Mouse (Mus musculus): ENCODE measurements around the gene Mmp17. TPM values are rescaled to one million over a fixed set of nuclear protein-coding genes. Genes with fewer than 3 reads are reported as not detected.

Gene Mmp17
- 10 to 100 TPM; 91.1 to 94.9 TPM for total RNA-seq (2021)
- long read RNA-seq, experiment 1, full-length matches to known transcripts: 195 of 293 reads
- long read RNA-seq, experiment 1, partial matches to known transcripts: 51 of 293 reads
- long read RNA-seq, experiment 1, other reads (novel, unspliced or antisense): 47 of 293 reads
- long read RNA-seq, experiment 2, full-length matches to known transcripts: 166 of 249 reads
- long read RNA-seq, experiment 2, partial matches to known transcripts: 27 of 249 reads
- long read RNA-seq, experiment 2, other reads (novel, unspliced or antisense): 56 of 249 reads

DNA sequence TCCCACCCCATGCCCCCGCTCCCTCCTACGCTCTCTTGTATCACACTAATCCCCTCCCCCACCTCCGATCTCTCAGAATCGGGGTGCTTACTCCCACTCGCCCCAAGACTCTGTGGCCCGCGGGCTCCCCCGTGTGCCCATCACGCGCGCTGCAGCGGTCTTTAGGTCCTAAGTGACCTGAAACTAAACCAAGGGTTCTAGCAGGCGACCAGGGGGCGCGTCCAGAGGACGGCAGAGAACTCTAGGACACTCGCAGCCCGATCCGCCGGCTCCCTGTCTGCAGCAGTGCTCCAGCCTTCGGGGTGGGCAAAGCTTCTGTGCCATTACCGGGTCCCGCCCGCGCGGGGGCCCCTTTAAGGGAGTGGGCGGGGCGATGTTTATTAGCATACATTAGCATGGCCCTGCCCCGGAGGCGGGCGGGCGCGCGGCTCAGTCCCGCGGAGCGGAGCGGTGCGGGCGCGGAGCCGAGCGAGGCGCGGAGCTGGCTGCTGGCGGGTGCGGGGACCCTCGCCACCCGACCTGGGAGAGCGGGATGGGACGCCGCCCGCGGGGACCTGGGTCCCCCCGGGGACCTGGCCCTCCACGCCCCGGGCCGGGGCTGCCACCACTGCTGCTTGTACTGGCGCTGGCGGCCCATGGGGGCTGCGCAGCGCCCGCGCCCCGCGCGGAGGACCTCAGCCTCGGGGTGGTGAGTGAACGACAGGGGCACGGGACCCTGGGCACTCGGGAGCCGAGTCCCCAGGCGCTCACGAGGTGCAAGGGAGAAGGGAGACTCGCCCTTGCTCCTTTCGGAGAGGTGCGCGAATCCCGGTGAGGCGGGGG is at the start of gene Mmp17:
Gene Mmp17 (plus strand): TSS at position 409 of the 822 bp plus-strand sequence.
- DNase-seq (ENCODE audit: low spot score in 2 of 2): peak; percentile 90 to 93
- intact Hi-C loops (cut with DNase I): loop anchor here (2.0 to 5.0 kb wide), 3 partner anchors 82 to 521 kb away; partner anchors contain the start of gene Sfswap

DNA sequence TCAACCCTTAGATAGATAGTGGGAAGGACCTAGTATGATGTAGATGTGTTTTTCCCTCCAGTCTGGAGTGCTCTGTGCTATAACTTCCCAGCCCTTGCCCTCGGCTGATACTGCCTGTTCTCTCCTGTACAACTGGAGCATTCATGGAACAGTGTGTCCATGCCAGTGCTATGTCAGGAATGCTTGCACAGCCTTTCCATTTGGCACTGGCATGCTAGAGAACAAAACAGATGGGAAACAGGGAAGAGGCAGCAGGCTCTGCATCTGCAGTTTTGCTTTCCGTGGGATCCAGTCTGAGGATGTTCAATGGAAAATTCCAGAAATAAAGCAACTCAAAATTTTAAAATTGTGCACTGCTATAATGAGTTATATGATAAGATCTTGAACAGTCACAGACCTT is 49.5 kb upstream of the Mmp17 start:
- intact Hi-C loops (cut with DNase I): no loop called here
- DNase-seq (ENCODE audit: low spot score in 2 of 2): peak; percentile 71 to 86

DNA sequence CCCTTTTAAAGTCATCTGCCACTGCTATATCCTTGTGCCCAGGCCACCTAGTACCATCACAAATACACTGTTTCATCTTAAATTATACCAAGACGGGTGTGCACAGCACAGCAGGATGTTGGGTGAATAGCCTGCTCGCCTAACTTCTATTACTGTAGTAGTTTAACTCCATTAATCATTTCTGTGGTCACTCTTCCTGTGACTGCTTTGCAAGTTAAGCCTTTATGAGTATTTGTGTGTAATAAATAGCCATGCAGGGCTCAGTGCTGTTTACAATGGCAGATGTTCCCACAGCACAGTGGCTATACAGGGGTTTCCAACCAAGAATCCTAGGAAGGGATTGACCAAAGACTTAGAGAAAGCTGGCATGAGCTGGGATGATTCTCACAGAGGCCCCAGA is 48.9 kb upstream of the Mmp17 start:
- DNase-seq (ENCODE audit: low spot score in 2 of 2): no peak
- intact Hi-C loops (cut with DNase I): no loop called here

DNA sequence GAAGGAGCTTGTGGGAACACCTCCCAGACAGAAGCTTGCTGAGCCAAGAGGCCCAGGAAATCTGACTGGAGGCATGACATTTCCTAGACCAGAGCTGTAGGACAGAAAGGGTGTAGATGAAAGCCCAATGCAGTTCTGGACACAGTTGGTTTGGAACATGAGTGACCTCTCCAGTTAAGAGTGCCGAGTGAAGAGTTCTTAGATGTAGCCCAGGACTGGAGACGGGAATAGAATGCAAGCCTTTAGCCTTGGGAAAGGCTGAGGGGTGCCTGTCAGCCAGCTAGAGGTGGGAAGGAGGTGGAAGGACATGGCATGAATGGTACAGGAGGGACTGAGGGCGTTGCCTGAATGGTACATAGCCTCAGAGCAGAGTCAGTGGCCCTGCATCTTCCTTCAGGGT is 48.5 kb upstream of the Mmp17 start:
- no peak for DNase-seq (ENCODE audit: low spot score in 2 of 2)
- intact Hi-C loops (cut with DNase I): no loop called here

DNA sequence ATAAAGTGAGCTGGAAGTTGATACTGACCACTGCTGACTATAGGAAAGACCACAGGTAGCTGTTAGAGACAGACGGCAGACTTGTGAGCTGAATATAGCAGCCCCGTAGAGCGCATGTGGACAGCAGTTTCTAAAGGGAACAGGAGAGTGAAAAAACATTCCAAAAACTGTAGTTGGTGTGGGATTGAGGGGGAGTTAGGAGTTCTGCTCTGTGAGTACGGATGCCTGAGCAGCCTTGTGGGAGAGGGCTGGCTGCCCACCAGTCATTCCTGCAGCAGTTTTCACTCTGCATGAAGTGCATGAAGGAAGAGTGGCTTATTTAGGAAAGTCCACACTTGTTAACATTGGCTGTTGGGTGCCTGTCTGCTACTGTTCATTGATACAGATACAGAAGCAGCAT is 45.1 kb upstream of the Mmp17 start:
- intact Hi-C loops (cut with DNase I): no loop called here
- peak; percentile 34 to 38 for DNase-seq (ENCODE audit: low spot score in 2 of 2)

DNA sequence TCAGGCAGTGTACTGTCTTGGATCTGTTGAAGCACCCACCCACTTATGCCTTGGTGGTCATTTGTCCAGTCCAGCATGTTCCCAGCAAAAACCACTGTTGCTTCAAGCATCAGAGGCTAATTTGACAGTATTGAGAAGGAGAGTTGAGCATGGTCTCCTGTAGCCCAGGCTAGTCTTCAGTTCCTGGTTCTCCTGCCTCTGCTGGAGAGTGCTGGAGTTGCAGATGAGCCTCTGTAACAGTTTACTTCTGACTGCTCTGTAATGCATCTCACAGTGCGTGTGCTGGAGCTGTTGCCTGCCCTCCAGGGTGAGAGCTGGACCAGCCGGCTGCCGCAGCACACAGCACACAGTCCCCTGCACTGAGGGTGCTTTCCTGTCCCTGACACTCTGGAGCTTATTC is 41.7 kb upstream of the Mmp17 start:
- DNase-seq (ENCODE audit: low spot score in 2 of 2): no peak
- intact Hi-C loops (cut with DNase I): no loop called here

DNA sequence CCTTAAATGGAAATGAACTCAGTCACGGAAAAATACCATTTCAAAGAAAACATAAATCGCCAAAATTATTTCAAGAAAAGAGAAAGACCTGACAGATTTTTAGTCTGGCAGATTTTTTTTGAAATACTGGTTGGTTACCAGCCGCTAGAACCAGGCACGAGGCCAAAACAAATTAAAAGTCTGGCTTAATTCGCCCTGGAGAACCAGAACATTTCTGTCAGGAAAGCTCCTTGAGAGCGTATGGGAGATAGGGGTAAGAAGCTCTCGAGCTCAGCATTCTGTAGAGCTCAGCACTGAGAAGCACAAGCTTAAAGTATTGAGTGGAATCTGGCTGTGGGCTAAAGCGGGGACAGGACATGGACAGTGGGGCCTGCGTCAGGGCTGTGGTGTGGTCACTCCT is 38.2 kb upstream of the Mmp17 start:
- peak; percentile 58 to 60 for DNase-seq (ENCODE audit: low spot score in 2 of 2)

DNA sequence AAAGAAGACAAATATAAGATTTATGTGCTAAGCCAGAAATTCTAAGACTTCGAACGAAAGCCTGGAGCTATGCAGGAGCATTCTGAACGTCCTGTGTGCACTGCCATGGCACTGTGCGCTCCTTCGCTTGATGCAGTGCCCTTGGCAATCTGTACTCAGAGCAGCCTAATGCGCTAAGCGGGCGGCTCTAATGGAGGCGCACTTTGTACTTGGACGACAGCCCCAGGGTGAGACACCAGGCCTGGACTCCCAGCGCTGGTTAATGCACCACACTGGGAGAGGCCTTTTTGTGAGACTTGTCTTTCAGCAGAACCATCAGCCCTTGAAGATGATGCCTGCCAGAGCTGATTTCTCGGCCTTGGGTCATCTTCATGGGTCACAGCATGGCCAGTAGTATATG is 34.3 kb upstream of the Mmp17 start:
- intact Hi-C loops (cut with DNase I): no loop called here
- no peak for DNase-seq (ENCODE audit: low spot score in 2 of 2)

More for the DNA sequence above, 38.2 kb upstream of the Mmp17 start:
- intact Hi-C loops (cut with DNase I): no loop called here

DNA sequence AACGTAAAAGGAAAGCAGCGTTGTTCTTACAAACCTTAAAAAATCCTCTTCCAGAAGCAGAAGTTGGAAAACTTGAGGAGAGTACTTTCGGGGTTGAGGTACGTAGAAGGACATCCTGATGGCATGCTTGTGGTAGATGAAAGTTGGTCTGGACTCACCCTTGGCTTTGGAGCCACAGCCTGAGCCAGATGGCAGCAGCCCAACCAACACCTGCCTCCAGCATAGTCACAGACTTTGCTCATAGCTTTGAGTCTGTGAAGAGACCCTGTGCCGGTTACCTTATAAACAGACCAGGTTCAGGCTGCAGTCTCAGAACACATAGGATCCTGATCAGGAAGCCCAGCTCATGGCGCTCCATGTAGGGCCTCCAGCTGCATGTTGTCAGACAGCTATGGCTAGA is 33.2 kb upstream of the Mmp17 start:
- intact Hi-C loops (cut with DNase I): no loop called here
- DNase-seq (ENCODE audit: low spot score in 2 of 2): no peak

DNA sequence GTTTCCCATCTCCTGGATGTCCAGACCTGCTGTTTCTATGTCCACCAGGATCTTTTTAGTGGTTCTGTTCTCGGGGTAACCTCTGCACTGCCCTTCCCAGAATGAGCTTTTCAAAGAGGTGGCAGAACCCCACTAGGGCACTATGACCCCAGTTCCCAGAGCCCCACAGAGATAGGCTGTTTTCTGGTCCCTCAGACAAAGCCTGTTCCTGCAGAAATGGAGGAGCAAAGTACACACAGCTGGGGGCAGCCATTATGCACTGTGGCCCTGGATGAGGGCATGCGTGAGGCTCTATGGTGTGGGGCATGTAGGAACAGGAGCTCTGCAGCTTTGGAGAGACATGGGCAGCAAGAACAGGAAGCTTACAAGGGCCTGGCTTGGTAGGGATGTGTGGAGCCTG is 32.0 kb upstream of the Mmp17 start:
- intact Hi-C loops (cut with DNase I): no loop called here
- DNase-seq (ENCODE audit: low spot score in 2 of 2): no peak

DNA sequence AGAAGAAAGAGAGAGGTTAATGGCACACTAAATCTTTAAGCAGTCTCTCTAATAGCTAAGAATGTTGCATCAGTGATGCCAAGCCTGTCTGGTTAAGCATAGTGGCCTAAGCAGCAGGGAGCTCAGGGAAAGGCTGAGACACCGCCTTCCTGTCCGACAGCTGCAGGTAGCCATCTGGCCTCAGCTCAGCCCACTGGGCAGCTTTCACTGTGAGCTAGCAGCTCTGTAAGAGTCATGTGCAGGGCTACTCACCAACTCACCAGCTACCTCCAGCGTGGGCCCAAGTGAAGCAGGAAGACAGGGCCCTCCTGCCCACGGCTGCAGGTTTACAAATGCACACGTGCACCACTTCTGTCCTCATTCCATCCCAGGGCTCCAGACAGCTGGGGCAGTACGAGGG is 30.3 kb upstream of the Mmp17 start:
- no peak for DNase-seq (ENCODE audit: low spot score in 2 of 2)
- intact Hi-C loops (cut with DNase I): no loop called here

DNA sequence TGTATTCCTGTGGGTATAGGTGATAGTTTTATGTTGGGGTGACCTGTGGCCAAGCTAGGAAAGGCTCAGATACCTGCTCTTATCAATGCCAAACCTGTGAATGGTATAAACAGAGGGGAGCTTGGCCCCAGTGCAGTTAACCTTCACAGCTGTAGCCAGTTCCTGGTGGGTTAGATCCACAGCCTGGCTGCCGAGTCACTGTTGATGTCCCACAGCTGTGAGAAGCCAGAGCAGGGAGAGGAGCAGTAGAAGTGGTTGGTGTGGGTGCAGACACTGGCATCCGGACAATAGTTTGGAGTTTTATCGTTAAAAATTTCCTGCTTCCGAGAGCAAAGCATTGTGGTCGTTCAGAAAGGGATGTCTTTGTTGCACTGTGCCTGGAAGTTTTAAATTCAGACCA is 25.4 kb upstream of the Mmp17 start:
- intact Hi-C loops (cut with DNase I): loop anchor here (5.0 kb wide), 1 partner anchor 51 kb away; no protein-coding TSS in a partner anchor

DNA sequence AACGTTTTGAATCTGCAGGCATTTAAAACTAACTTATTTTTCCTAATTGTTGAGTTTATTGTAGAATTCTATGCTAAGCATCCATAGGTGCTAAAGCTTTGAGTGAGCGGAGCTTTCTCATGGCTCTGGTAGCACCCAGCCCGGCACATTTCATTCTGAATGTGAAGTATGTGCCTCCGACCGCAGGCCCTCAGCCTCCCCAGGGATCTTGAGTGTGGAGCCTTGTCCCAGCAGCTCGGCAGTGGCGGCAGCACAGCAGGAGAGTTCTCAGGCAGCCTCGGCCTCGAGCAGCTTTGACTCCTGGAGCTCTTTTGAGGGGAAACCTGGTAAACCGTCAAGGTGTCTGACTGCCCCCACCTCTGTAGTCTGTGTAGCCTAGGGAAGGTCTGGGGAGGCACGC is 24.7 kb upstream of the Mmp17 start:
- intact Hi-C loops (cut with DNase I): loop anchor here (5.0 kb wide), 1 partner anchor 52 kb away; no protein-coding TSS in a partner anchor
- no peak for DNase-seq (ENCODE audit: low spot score in 2 of 2)

More for the DNA sequence above, 25.4 kb upstream of the Mmp17 start:
- no peak for DNase-seq (ENCODE audit: low spot score in 2 of 2)

DNA sequence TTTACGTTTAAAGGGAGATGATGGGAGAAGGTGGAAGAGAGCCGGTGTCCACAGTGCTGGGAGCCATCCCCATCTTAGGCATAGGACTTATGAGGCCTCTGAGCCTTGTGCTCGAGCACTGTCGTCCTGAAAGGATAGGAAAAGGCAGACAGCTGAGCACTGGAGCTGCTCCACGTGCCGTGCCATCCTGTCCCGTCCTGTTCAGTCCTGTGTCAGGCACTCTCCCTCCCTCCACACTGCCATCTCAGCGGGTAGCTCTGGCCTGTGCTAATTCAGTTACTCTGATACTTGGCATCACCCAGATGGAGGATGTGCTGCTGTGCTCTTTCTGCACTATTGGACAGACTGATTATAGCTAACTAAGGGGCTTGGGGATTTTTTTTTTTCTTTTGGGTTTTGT is 21.6 kb upstream of the Mmp17 start:
- intact Hi-C loops (cut with DNase I): no loop called here
- DNase-seq (ENCODE audit: low spot score in 2 of 2): no peak

DNA sequence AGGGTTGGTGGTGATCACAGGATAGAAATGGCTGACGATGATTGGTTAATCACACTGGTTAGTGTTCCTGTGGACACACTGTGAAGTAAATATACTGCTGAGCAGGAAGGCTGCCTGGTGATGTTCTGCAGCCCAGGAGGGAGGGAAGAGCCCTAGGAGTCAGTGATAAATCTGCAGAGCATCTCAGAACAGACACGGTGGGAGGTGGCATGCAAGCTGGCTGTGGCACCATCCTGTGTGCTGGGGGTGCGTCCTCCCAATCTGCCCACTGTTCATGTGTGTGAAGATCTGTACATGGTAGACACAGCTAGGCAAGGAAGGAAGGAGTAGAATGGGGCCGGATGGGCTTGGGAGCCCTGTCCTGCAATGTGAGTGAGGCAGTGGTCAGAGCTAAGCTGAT is 15.4 kb upstream of the Mmp17 start:
- intact Hi-C loops (cut with DNase I): no loop called here
- peak in 1 of 2 experiments; percentile 71 for DNase-seq (ENCODE audit: low spot score in 2 of 2)

DNA sequence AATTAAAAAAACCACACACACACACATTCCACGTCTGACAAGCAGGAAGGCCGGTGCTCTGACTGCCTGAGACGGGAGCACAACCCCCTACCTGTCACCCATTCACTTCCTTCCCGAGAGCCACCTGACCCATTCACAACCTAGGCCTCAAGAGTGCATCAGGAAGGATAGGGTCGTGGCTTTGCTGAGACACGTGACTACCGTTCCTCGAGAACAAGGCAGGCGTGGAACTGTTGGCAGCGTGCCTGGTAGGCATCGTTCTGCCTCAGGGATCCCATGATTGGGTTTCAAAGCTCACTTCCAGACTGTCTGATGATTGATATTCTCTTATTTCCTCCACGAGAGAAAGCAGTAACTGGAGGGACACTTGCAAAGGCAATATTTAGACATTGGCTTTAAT is 5.8 kb upstream of the Mmp17 start:
- no peak for DNase-seq (ENCODE audit: low spot score in 2 of 2)

DNA sequence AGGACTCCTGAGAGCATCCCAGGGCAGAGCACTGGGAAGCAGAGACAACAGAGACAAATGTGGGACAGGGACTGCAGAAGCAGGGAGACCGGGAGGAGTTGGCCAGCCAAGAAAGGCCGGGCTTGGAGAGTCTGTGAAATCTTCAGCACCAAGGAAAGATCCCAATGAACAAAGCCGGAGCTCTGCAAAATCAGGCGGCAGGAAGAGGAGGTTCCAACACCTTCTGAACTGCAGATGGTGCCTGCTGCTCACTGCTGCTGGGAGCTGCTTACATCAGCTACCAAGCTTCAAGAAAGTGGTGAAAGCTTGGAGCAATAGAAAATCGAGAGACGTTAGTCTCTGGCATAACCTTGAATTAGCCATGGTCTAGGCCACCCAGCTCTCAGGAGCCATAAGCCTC is 3.9 kb upstream of the Mmp17 start:
- intact Hi-C loops (cut with DNase I): loop anchor here (5.0 kb wide), 2 partner anchors 78 to 193 kb away; partner anchors contain the start of gene Sfswap
- DNase-seq (ENCODE audit: low spot score in 2 of 2): peak; percentile 49 to 66

More for the DNA sequence above, 5.8 kb upstream of the Mmp17 start:
- intact Hi-C loops (cut with DNase I): no loop called here

DNA sequence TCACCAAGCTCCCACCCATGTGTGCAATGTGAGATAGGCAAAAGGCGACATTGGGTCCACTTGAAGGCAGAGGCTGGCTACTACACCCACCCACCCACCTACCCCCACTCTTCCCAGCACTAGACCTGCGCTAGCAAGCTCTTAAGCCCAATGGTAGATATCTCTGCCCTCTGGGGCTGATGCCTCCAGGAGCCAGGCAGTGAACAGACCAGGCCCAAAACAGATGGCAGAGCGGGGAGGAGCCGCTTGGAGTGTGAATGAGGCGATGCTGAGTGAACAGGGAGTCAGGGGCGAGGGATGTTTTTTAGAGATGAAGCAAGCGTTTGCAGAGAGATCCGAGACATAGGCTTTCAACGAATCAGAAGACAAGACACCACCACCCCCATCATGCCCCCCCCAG is 3.4 kb upstream of the Mmp17 start:
- intact Hi-C loops (cut with DNase I): loop anchor here (5.0 kb wide), 2 partner anchors 78 to 193 kb away; partner anchors contain the start of gene Sfswap
- peak; percentile 52 to 74 for DNase-seq (ENCODE audit: low spot score in 2 of 2)

DNA sequence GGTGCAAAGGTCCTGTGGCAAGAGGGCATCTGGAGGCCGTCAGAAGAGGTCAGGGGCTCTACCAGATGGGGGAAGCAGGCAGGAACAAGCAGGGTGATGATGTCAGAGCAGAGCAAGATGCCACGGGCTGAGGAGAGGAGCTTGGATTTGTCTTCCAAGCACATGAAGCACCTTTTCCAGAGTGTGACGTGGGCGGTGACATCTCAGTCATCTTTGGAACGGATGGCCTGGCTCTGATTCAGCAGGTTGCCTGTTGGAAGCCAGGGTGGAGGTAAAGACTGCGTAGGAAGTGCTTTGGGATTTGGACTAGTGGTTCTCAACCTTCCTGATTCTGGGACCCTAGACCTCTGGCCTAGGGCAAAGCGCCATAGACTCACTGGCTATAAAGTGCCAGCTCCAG is 3.0 kb upstream of the Mmp17 start:
- intact Hi-C loops (cut with DNase I): loop anchor here (5.0 kb wide), 2 partner anchors 79 to 194 kb away; partner anchors contain the start of gene Sfswap

DNA sequence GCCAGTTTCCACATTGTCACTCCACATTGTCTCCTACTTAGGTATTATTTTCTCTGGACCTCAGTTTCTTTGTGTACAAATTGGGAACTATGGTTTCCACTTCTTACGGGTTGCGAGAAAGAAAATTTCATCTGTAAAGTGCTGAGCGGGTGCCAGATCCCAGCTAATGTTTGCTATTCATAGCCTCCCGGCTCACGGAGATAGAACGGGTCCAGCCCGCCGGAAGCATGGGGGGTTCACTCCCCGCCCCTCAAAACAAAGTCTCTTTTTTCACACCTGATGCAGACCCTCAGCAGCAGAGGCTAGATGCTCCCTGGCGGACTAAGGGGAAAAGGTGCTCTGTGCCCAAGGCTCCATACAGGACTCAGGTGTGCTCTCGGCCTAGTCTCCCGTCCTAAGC is 638 bp upstream of the Mmp17 start:
- DNase-seq (ENCODE audit: low spot score in 2 of 2): peak; percentile 43 to 51
- intact Hi-C loops (cut with DNase I): loop anchor here (5.0 kb wide), 2 partner anchors 81 to 196 kb away; partner anchors contain the start of gene Sfswap

More for the DNA sequence above, 3.0 kb upstream of the Mmp17 start:
- DNase-seq (ENCODE audit: low spot score in 2 of 2): peak; percentile 70 to 84
